Mouse (Mus musculus) adrenal gland, postnatal 36 days (tissue): ENCODE measurements around the gene Zbed4. TPM values are rescaled to one million over a fixed set of nuclear protein-coding genes. Genes with fewer than 3 reads are reported as not detected.
"Not testable (repeated sequence)": the region's sequence is repeated elsewhere in the genome, so short reads cannot be mapped to it uniquely, and the experiment has no call there.

ENCODE experiments used
- DNase-seq, 2 experiments: peaks; one replicate each; pipeline ENCODE4 v3.0.0; 2021; ENCODE audit warnings: mixed read lengths in 1 of 2
- long read RNA-seq, 2 experiments: library from polyadenylated mRNA; stranded (forward); transcript quantifications; one replicate each; pipeline ENCODE4 v2.0.0; 2021; ENCODE audit warnings: borderline sequencing depth in 2 of 2
- total RNA-seq, 2 experiments: library from RNA; stranded (reverse); gene quantifications; 2 replicates each; pipeline ENCODE4 v1.2.3; 2021

Gene Zbed4
- 10 to 100 TPM in 1 of 2 experiments, 1 to 10 TPM in 1; 9.6 to 11.3 TPM for total RNA-seq
- long read RNA-seq, experiment 1, partial matches to known transcripts = 0 of 3 reads
- long read RNA-seq, experiment 1, other reads (novel, unspliced or antisense) = 3 of 3 reads
- long read RNA-seq, experiment 2, partial matches to known transcripts = 0 of 1 reads
- long read RNA-seq, experiment 2, other reads (novel, unspliced or antisense) = 1 of 1 reads

GRCm38 (mm10) chr15:88751564-88752402, at the start of gene Zbed4:
Zbed4 (plus strand) TSS chr15:88751660.
- peak; percentile 55 to 65 for DNase-seq

GRCm38 (mm10) chr15:88702501-88702900, 49.0 kb upstream of the Zbed4 start:
- peak; percentile 75 to 79 for DNase-seq

DNA sequence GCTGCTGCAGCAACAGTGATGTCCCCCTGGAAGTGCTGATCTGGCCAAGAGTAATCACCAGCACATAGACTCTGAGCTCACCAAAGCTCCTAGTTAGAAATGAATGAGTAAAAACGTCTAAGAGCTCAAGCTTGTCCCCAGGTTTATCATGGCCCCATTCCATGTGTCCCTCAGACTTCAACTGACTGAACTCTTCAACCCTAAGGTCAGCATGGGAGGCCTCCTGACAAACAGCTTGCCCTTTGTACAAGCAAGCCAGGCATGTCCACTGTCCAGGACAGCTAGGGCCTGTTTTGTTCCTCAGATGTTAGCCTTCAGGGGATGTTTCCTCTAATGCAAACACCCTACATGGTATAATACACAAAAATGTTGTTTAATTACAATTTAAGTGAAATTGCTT, 47.2 kb upstream of the Zbed4 start:
- DNase-seq = no peak

GRCm38 (mm10) chr15:88706320-88706719, 45.1 kb upstream of the Zbed4 start:
- no peak for DNase-seq

DNA sequence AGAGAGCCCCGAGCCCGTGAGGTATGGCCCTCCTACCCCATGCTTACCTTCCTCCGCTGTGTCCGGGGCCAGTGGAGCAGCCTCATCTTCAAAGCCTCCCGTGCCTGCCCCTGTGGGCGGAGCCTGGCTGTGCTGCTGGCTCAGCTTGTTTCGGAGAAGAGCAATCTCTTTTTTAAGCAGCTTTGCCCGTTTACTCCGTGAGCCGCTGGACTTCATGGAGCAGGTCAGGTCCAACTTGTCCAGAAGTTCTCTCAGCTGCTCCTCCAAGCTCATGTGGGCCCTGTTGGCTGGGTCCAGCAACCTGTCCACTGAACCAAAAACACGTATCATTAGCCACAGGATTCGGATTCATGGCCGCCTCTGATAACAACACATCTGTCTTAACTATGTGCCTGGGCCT, 44.5 kb upstream of the Zbed4 start:
- DNase-seq = not testable (repeated sequence)

GRCm38 (mm10) chr15:88708204-88708603, 43.3 kb upstream of the Zbed4 start:
- no peak for DNase-seq

DNA sequence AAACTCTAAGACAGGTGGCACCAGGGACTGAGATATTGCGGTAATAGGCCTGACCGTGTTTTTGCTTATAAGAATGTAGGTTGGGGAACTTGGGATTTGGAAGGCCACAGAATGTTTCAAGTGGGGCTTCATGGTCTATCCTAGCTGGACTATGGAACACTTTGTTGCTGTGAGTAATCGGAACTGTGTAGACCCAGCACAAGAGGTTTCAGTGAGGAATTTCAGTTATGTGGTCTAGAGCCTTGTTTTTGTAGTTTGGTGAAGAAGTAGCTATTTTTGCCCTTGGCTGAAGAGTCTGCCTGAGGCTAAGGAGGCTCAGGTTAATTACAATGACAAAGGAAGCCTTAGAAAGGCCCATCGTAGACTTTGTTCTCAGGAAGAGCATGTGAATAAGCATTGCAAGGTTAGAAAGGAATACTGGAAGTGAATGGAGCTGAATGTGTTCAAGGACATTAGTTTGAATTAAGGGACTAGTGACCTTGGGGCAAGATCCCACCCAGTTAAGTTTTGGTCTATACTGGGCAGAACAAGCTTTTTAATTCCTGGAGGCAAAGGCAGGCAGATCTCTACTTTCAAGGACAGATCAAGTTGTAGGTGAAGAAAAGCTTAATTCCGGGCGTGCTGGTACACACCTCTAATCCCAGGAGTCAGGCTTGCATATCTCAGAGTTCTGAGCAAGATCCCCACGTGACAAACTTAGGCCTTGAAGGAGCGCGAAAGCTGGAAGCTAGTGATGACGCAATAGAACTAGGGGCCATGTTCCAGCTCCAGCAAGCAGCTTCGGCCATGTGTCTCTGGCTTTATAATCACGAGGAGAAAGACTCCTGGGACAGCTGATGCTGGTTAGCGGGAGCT, 42.6 kb upstream of the Zbed4 start:
- peak; percentile 43 to 59 for DNase-seq

DNA sequence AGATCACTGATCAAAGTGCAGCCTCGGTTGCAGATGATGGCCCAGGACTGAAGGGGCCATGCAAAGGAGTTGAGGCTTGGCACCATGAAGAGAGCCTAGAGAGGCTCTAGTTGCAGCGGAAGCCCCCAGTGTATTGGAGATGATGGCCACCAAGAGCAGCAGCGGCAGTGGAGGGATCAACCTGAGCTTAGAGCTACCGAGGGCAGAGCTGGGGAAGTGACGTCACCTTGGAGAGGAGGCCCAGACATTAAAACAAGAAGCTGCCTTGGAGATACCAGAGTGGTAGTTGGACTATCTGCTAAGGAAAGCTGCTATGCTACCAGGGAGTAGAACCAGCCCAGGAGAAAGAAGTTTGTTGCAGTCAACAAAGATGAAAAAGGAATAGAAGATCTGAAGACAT, 41.6 kb upstream of the Zbed4 start:
- no peak for DNase-seq

DNA sequence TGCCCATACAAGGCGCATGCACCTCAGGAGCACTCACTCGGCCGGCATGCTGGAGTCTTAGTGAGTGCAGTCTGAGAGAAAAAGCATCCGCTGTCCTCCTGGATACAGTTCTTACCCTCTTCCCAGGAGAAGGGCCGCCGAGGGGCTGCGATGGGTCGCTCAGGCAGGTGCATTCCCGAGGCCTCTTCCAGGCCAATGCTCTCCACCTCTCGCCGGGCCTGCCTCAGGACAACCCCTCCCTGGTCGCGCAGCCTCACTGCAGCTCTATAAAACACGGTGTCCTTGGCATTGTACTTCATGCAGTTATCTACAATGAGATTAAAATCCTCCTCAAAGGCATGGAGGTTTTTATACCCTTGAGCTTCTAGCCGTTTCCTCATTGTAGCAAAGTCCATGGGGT, 39.0 kb upstream of the Zbed4 start:
- DNase-seq = peak; percentile 74 to 80

DNA sequence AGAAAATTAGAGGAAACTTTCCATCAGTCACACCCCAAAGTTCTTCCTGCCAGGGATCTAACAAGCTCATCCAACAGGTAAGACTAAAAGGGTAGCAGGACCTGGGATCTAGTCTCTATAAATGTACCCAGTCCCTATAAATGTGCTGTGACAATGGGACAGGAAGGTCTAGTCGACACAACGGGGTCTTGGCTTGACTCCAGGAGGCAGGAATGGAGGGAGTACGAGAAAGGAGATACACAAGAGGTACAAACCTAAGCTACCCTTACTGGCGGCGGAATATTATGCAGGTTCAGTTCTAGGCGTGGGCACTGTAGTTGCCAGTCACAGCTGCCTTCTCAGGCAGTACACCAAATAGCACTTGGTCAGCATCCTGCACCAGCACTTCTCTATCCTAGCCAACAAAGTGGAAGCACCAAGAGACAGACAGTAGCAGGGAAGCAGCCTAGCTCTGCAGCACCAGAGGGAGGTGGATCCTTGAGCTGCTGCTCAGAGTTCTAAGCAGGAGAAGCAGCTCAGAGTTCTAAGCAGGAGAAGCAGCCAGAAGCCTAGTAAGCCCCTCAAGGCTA, 37.4 kb upstream of the Zbed4 start:
- no peak for DNase-seq

DNA sequence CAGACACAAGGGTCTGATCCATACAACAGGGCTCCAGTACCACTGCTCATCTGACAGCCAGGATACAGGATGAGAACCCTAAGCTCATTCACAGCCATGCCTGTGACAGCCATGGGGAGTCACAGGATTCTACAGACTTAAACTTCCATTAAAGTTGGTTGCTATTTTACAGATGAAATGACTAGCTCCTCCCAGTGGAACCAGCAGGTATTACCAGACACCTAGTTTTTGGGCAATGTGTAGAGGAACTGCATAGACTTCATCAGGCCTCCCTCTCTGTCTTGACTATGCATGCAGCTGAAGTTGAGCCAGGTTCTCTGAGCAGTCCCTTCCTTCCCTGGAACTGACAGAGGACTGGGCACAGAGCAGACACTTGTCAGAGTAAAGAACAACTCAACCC, 35.1 kb upstream of the Zbed4 start:
- DNase-seq = no peak

- no peak for DNase-seq
These were observed 34.2 kb upstream of the Zbed4 start for GRCm38 (mm10) chr15:88717239-88717638.

- DNase-seq = no peak
These were observed 28.3 kb upstream of the Zbed4 start for GRCm38 (mm10) chr15:88723205-88723604.

GRCm38 (mm10) chr15:88724311-88724710, 27.1 kb upstream of the Zbed4 start:
- no peak for DNase-seq

- no peak for DNase-seq
These were observed 26.4 kb upstream of the Zbed4 start for GRCm38 (mm10) chr15:88725036-88725435.

GRCm38 (mm10) chr15:88727204-88727603, 24.3 kb upstream of the Zbed4 start:
- DNase-seq = no peak

DNA sequence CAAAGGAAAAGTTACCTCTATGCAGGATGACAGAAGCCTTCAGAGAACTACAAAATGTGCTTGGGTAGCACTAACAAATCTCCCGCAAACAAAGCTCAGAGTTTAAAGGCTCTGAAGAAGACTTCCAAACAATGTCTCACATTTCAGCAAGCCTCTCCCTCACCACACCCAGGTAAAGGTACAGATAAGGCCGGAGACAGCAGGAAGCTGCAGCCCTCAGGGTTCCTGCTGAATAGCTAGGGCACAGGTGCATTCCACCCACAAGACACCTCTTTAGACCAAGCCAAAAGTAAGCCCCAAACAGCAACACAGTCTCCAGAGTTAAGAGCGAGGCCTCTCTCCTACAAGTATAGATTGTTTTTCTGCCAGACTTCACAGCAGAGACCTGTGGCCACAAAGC, 20.7 kb upstream of the Zbed4 start:
- no peak for DNase-seq

DNA sequence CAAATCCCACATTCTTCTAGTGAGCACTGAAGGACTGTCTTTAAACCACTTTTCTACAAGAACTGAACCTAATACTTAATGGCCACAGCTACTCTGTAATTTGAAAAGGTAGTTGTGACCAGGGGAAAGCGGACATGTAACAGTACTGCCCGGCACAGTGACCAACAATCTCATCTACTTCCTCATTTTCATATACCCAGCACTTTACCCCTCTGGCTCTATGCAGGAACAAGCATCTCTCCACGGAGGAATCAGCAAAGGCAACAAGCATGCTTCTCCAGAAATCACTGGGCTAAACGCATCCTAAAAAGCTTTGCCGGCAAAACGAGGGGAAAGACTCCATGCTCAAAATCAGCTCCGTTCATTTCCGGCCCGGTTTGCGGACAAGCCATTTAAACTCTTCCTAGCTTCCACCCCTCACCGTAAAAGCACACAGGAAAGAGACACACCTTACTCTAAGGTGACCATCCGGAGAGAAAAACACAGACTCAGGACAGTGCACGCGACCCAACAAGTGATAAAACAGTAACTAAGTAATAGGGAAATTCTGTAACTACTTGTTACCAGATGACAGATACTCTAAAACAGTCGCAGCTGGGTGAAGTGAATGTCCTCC, 18.9 kb upstream of the Zbed4 start:
- no peak for DNase-seq

DNA sequence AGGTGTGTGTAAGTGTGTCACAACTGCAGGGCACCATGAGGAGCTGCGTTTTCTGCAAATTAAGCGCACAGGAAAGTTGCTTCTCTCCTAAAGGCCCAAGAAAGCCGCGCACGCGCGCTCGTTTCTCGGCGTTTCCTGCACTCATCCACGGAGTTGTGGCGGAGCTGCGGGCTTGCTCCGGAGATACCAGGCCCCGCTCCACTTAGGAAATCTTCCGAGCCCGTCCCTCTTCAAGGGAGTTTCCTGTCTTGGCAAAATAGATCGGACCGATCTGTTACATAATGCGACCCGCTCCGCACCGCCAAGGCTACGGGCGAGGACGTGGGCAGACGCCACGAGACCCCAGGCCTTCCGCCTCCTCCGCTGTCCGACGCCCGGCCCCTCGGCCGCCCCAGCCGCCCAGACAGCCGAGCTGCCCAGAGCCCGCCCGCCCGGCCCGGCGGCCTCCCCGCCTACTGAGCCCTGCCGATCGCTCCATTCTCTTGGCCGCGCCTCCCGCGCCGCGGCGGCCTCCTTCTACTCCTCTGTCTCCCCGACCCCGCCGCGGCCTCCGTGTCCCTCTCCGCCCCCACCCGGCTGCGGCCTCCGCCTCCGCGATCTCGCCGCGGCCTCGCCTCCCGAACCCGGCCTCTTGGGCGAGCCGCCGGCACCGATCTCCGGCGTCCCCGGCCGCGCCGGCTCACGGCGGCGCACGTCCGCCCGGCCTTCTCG, 18.3 kb upstream of the Zbed4 start:
- peak; percentile 82 to 84 for DNase-seq

DNA sequence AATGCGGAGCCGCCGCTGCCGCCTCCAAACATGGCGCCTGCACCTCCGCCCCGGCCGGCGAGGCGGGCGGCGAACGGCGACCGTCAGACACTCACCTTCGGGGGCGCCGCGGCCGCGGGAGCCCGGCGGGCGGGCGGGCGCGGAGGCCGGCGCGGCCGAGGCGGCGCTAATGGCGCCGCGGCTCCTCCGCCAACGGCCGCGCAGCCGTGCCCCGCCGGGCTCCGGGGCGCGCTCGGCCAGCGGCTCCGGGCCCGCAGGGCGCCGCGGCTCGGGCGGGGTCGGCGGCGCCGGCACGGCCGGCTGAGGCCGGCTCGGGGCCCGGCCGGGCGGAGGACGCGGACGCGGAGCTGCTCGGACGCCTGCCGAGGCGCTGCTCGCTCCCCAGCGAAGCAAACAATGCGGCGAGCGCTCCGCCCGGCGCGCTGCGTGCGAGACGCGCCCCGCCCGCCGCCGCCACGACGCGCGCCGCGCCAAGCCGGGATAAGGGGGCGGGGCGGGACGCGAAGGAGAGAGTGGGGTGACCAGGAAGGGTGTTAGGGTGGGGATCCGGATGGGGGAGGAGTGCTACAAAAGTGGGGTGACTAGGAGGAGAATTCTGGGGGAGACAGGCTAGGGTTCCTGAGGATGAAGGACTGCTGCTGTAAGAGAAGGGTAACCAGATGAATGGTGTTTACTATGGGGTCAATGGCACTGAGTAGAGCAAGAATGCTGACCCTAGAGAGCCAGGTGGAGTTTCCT, 17.5 kb upstream of the Zbed4 start, which contains the start of gene Brd1:
TSS of gene Brd1 (minus strand) at position 400 of the 738 bp plus-strand sequence.
- DNase-seq = peak; percentile 88 to 94
